22 mouse cellular contexts compared by ENCODE assay signal in genomic region chr2:27838112-27838511, GRCm38 (mm10). TPM values are rescaled to one million over a fixed set of nuclear protein-coding genes. Genes with fewer than 3 reads are reported as not detected.
DNase-seq lines count a peak whose midpoint lies in the region; ATAC-seq and TF ChIP-seq lines count a peak whose summit lies in the region.
"Had no signal": no experiment of that assay in that cellular context is flagged by ENCODE, and none has a peak within 500 bp of the region (broad histone marks: within the 10 kb centered on the region; RNA-seq: fewer than 3 reads in every experiment).

No protein-coding gene starts in this region.

- no peaks in the 10 kb centered on the region for H3K9me3 ChIP-seq in forebrain, embryonic 12.5 days
- H3K9me3 ChIP-seq in forebrain, embryonic 15.5 days = no peaks in the 10 kb centered on the region
- no peaks in the 10 kb centered on the region for H3K9me3 ChIP-seq in embryonic facial prominence, embryonic 11.5 days (replicated peaks; ENCODE audit: control insufficient read depth, low read length)
- no peaks in the 10 kb centered on the region for H3K9me3 ChIP-seq in limb, embryonic 11.5 days (ENCODE audit: control insufficient read depth, low read length)
- H3K9me3 ChIP-seq in midbrain, postnatal 0 days (ENCODE audit: low read length) = no peaks in the 10 kb centered on the region
- H3K9me3 ChIP-seq: embryonic facial prominence, embryonic 12.5 days; heart, embryonic 15.5 days; hindbrain, embryonic 10.5 days; intestine, embryonic 15.5 days; stomach, embryonic 15.5 days had no signal

- no peak overlapping the region for H3K9ac ChIP-seq in forebrain, embryonic 12.5 days
- no peak overlapping the region for H3K9ac ChIP-seq in forebrain, embryonic 15.5 days (replicated peaks)
- H3K9ac ChIP-seq in embryonic facial prominence, embryonic 11.5 days (replicated peaks; ENCODE audit: low read length) = no peak overlapping the region
- no peak overlapping the region for H3K9ac ChIP-seq in limb, embryonic 11.5 days (ENCODE audit: low read length)
- no peak overlapping the region for H3K9ac ChIP-seq in midbrain, postnatal 0 days (replicated peaks; ENCODE audit: low read length, poor library complexity, severe bottlenecking)
- H3K9ac ChIP-seq: embryonic facial prominence, embryonic 12.5 days; heart, embryonic 15.5 days; intestine, embryonic 15.5 days; stomach, embryonic 15.5 days had no signal

- H3K4me3 ChIP-seq in forebrain, embryonic 12.5 days (replicated peaks) = no peak overlapping the region
- H3K4me3 ChIP-seq in forebrain, embryonic 15.5 days = no peak overlapping the region
- no peak overlapping the region for H3K4me3 ChIP-seq in embryonic facial prominence, embryonic 11.5 days (ENCODE audit: low read depth, low read length)
- no peak overlapping the region for H3K4me3 ChIP-seq in limb, embryonic 11.5 days (ENCODE audit: low read depth, low read length)
- H3K4me3 ChIP-seq in midbrain, postnatal 0 days (ENCODE audit: low read depth, low read length) = no peak overlapping the region
- no peak overlapping the region for H3K4me3 ChIP-seq in cerebellum, adult 2 months (replicated peaks; ENCODE audit: insufficient read depth, low read depth, low read length)
- H3K4me3 ChIP-seq: embryonic facial prominence, embryonic 12.5 days; heart, adult 2 months; heart, embryonic 15.5 days; hindbrain, embryonic 10.5 days; intestine, embryonic 15.5 days; layer of hippocampus, adult 2 months; stomach, embryonic 15.5 days had no signal

- H3K4me1 ChIP-seq in forebrain, embryonic 12.5 days = peaks cover 31% of the 10 kb centered on the region
- peaks cover 34% of the 10 kb centered on the region for H3K4me1 ChIP-seq in forebrain, embryonic 15.5 days
- peaks cover 4% of the 10 kb centered on the region for H3K4me1 ChIP-seq in embryonic facial prominence, embryonic 11.5 days (ENCODE audit: control insufficient read depth, insufficient read depth, low read length)
- H3K4me1 ChIP-seq in limb, embryonic 11.5 days (ENCODE audit: control insufficient read depth, insufficient read depth, low read length) = peaks cover 24% of the 10 kb centered on the region
- H3K4me1 ChIP-seq in midbrain, postnatal 0 days (ENCODE audit: insufficient read depth, low read length) = 0 out of 2 replicates have a peak, but pooled peaks cover 2% of the 10 kb centered on the region
- H3K4me1 ChIP-seq in cerebellum, adult 2 months (ENCODE audit: control insufficient read depth, insufficient read depth, low read length) = peaks cover 6% of the 10 kb centered on the region

- H3K4me2 ChIP-seq in forebrain, embryonic 12.5 days = peak overlapping the region; percentile 19; the same call in 1 of the 2 replicates
- H3K4me2 ChIP-seq in forebrain, embryonic 15.5 days (replicated peaks) = no peak overlapping the region
- no peak overlapping the region for H3K4me2 ChIP-seq in embryonic facial prominence, embryonic 11.5 days (ENCODE audit: low read depth, low read length)
- no peak overlapping the region for H3K4me2 ChIP-seq in limb, embryonic 11.5 days (ENCODE audit: low read depth, severe bottlenecking)
- no peak overlapping the region for H3K4me2 ChIP-seq in midbrain, postnatal 0 days (ENCODE audit: low read depth, low read length, poor library complexity, severe bottlenecking)
- H3K4me2 ChIP-seq: embryonic facial prominence, embryonic 12.5 days; heart, embryonic 15.5 days; intestine, embryonic 15.5 days; stomach, embryonic 15.5 days had no signal

- TF ChIP-seq CTCF in midbrain, postnatal 0 days (IDR thresholded peaks at IDR 0.05) = no peak
- TF ChIP-seq CTCF in cerebellum, adult 2 months (IDR thresholded peaks at IDR 0.05; ENCODE audit: borderline replicate concordance, insufficient read depth, low read depth, low read length) = no peak

- H3K36me3 ChIP-seq in forebrain, embryonic 12.5 days (replicated peaks) = no peaks in the 10 kb centered on the region
- no peaks in the 10 kb centered on the region for H3K36me3 ChIP-seq in forebrain, embryonic 15.5 days
- no peaks in the 10 kb centered on the region for H3K36me3 ChIP-seq in embryonic facial prominence, embryonic 11.5 days (replicated peaks; ENCODE audit: control insufficient read depth, insufficient read depth, low read depth, low read length)
- H3K36me3 ChIP-seq in limb, embryonic 11.5 days (ENCODE audit: control insufficient read depth, insufficient read depth, low read length) = no peaks in the 10 kb centered on the region
- H3K36me3 ChIP-seq in midbrain, postnatal 0 days (ENCODE audit: insufficient read depth, low read length) = no peaks in the 10 kb centered on the region
- H3K36me3 ChIP-seq: embryonic facial prominence, embryonic 12.5 days; heart, embryonic 15.5 days; hindbrain, embryonic 10.5 days; intestine, embryonic 15.5 days; stomach, embryonic 15.5 days had no signal

- WGBS in forebrain, embryonic 12.5 days = 9% methylated on average over 9 of the region's 9 CpGs
- WGBS in forebrain, embryonic 15.5 days = 8% methylated on average over 9 of the region's 9 CpGs
- 57% methylated on average over 9 of the region's 9 CpGs for WGBS in embryonic facial prominence, embryonic 11.5 days
- 39% methylated on average over 9 of the region's 9 CpGs for WGBS in limb, embryonic 11.5 days
- 13% methylated on average over 9 of the region's 9 CpGs for WGBS in midbrain, postnatal 0 days
- 67% methylated on average over 9 of the region's 9 CpGs for WGBS in cerebellum, adult 2 months

- H3K27me3 ChIP-seq in forebrain, embryonic 12.5 days = no peaks in the 10 kb centered on the region
- H3K27me3 ChIP-seq in forebrain, embryonic 15.5 days = no peaks in the 10 kb centered on the region
- no peaks in the 10 kb centered on the region for H3K27me3 ChIP-seq in embryonic facial prominence, embryonic 11.5 days (ENCODE audit: control insufficient read depth, insufficient read depth, low read length)
- H3K27me3 ChIP-seq in limb, embryonic 11.5 days (ENCODE audit: control insufficient read depth, insufficient read depth, low read length) = no peaks in the 10 kb centered on the region
- no peaks in the 10 kb centered on the region; the same call in 1 of the 2 replicates for H3K27me3 ChIP-seq in midbrain, postnatal 0 days (ENCODE audit: insufficient read depth, low read length)
- H3K27me3 ChIP-seq in cerebellum, adult 2 months (ENCODE audit: control insufficient read depth, insufficient read depth, low read length) = no peaks in the 10 kb centered on the region
- H3K27me3 ChIP-seq: embryonic facial prominence, embryonic 12.5 days; heart, embryonic 15.5 days; intestine, embryonic 15.5 days; stomach, embryonic 15.5 days had no signal

- H3K27ac ChIP-seq in forebrain, embryonic 12.5 days = peak overlapping the region; percentile 67
- H3K27ac ChIP-seq in forebrain, embryonic 15.5 days (replicated peaks) = no peak overlapping the region
- no peak overlapping the region for H3K27ac ChIP-seq in embryonic facial prominence, embryonic 11.5 days (replicated peaks; ENCODE audit: low read depth, low read length)
- H3K27ac ChIP-seq in limb, embryonic 11.5 days (replicated peaks; ENCODE audit: low read depth, low read length) = peak overlapping the region; percentile 61
- no peak overlapping the region for H3K27ac ChIP-seq in midbrain, postnatal 0 days (ENCODE audit: low read depth, low read length)
- H3K27ac ChIP-seq in cerebellum, adult 2 months (ENCODE audit: insufficient read depth, low read length) = no peak overlapping the region
- H3K27ac ChIP-seq: embryonic facial prominence, embryonic 12.5 days; heart, adult 2 months; heart, embryonic 15.5 days; hindbrain, embryonic 10.5 days; intestine, embryonic 15.5 days; kidney, postnatal 0 days; layer of hippocampus, adult 2 months; stomach, embryonic 15.5 days had no signal

- DNase-seq in embryonic facial prominence, embryonic 11.5 days (ENCODE audit: low spot score) = peak; percentile 18
- DNase-seq in limb, embryonic 11.5 days (ENCODE audit: low spot score) = peak; percentile 50
- peak; percentile 17 for DNase-seq in midbrain, postnatal 0 days (ENCODE audit: low spot score)
- DNase-seq in cerebellum, adult 2 months = no peak
- no peak for DNase-seq in left cerebral cortex, postnatal 36 days (ENCODE audit: low spot score in 2 of 2)
- no peak for DNase-seq in adrenal gland, postnatal 14 days
- DNase-seq: adrenal gland, postnatal 36 days; B cell, adult 2 months; cerebellum, postnatal 10 days; gastrocnemius, postnatal 10 days; heart, adult 2 months; lung, adult 18-20 months; thymus, adult 2 months had no signal

- no peak for TF ChIP-seq POLR2A in cerebellum, adult 2 months (IDR thresholded peaks at IDR 0.05; ENCODE audit: borderline replicate concordance, insufficient read depth, low read length)

- ATAC-seq in forebrain, embryonic 12.5 days (ENCODE audit: low FRiP score) = peak; percentile 44; the same call in 1 of the 2 replicates
- ATAC-seq in forebrain, embryonic 15.5 days (replicated peaks) = no peak
- no peak for ATAC-seq in embryonic facial prominence, embryonic 11.5 days (replicated peaks; ENCODE audit: insufficient number of reproducible peaks, low FRiP score, low TSS enrichment, low read depth)
- ATAC-seq in limb, embryonic 11.5 days (ENCODE audit: insufficient number of reproducible peaks, low FRiP score, low TSS enrichment, low read depth) = no peak
- no peak for ATAC-seq in midbrain, postnatal 0 days (ENCODE audit: low FRiP score)
- ATAC-seq: intestine, embryonic 15.5 days had no signal

- intact Hi-C loops in left cerebral cortex, postnatal 36 days (cut with DNase I) = no loop called here

RNA-seq across cellular contexts. Expression of gene Col5a1, which starts 48.1 kb away (rescaled TPM):
- 17.1 and 21.7 TPM in 2 replicates for polyA plus RNA-seq in forebrain, embryonic 12.5 days (2016; fragmentation: Nextera tagmentation; extraction: Ambion mirVana)
- 5.4 and 5.9 TPM in 2 replicates for polyA plus RNA-seq in forebrain, embryonic 15.5 days (2015; fragmentation: Nextera tagmentation; extraction: Ambion mirVana)
- 29.0 and 32.0 TPM in 2 replicates for polyA plus RNA-seq in embryonic facial prominence, embryonic 11.5 days (2014; fragmentation: Nextera tagmentation; extraction: Ambion mirVana)
- polyA plus RNA-seq in limb, embryonic 11.5 days (2014; fragmentation: Nextera tagmentation; extraction: Ambion mirVana) = 28.3 and 28.5 TPM in 2 replicates
- 16.9 and 23.4 TPM in 2 replicates for total RNA-seq in midbrain, postnatal 0 days (2014; rRNA removed)
- polyA plus RNA-seq in midbrain, postnatal 0 days (2015; fragmentation: Nextera tagmentation; extraction: Ambion mirVana) = 5.4 and 5.6 TPM in 2 replicates
- 12.9 and 15.3 TPM in 2 replicates for polyA plus RNA-seq in cerebellum, adult 2 months (2012; rRNA removed)
- 1 to 10 TPM; 7.0 to 8.9 TPM for total RNA-seq in left cerebral cortex, postnatal 36 days (2021)
- total RNA-seq in adrenal gland, postnatal 14 days (2021) = 73.1 and 76.7 TPM in 2 replicates

Comparison
In these comparisons a context has a peak if more than half of its experiments do, and no peak if none do; other contexts are left out.
1. H3K27ac ChIP-seq: peak in forebrain, embryonic 12.5 days (single experiment) and limb, embryonic 11.5 days (single experiment); none in forebrain, embryonic 15.5 days (single experiment), embryonic facial prominence, embryonic 11.5 days (single experiment), midbrain, postnatal 0 days (single experiment) and cerebellum, adult 2 months (single experiment).
2. DNase-seq: peak in embryonic facial prominence, embryonic 11.5 days (single experiment), limb, embryonic 11.5 days (single experiment) and midbrain, postnatal 0 days (single experiment); none in cerebellum, adult 2 months (0 of 2), left cerebral cortex, postnatal 36 days (0 of 2) and adrenal gland, postnatal 14 days (single experiment).